Mouse (Mus musculus) 3T3-L1 (cell line): ENCODE data around the gene Zc3h15.
"Not testable (repeated sequence)": the region's sequence is repeated elsewhere in the genome, so short reads cannot be mapped to it uniquely, and the experiment has no call there.

Experiments used
- DNase-seq: peaks from one replicate; pipeline ENCODE4 v3.0.0-alpha.2; 2015; ENCODE audit warnings: low read depth, low spot score

Zc3h15 gene

GRCm38 (mm10) chr2:83674421-83674820, 30.2 kb downstream of the Zc3h15 start:
- no peak for DNase-seq

GRCm38 (mm10) chr2:83674896-83675295, 30.7 kb downstream of the Zc3h15 start:
- no peak for DNase-seq

GRCm38 (mm10) chr2:83675681-83676080, 31.4 kb downstream of the Zc3h15 start:
- DNase-seq, result peak; percentile 53

- DNase-seq, result peak; percentile 77
Observed at GRCm38 (mm10) chr2:83676226-83676870, 32.1 kb downstream of the Zc3h15 start.

GRCm38 (mm10) chr2:83681332-83681731, 37.1 kb downstream of the Zc3h15 start:
- DNase-seq, result no peak

- DNase-seq, result no peak
Observed at GRCm38 (mm10) chr2:83681785-83682184, 37.5 kb downstream of the Zc3h15 start.

- DNase-seq, result no peak
Observed at GRCm38 (mm10) chr2:83682282-83682681, 38.0 kb downstream of the Zc3h15 start.

- no peak for DNase-seq
Observed at GRCm38 (mm10) chr2:83683731-83684519, 39.7 kb downstream of the Zc3h15 start.

GRCm38 (mm10) chr2:83684691-83685090, 40.5 kb downstream of the Zc3h15 start:
- DNase-seq, result no peak

- no peak for DNase-seq
Observed at GRCm38 (mm10) chr2:83690372-83690771, 46.1 kb downstream of the Zc3h15 start.

- DNase-seq, result no peak
Observed at GRCm38 (mm10) chr2:83692651-83693545, 48.7 kb downstream of the Zc3h15 start.

GRCm38 (mm10) chr2:83694061-83694460, 49.8 kb downstream of the Zc3h15 start:
- DNase-seq, result no peak

- no peak for DNase-seq
Observed at GRCm38 (mm10) chr2:83695345-83696247, 51.4 kb downstream of the Zc3h15 start.

- DNase-seq, result no peak
Observed at GRCm38 (mm10) chr2:83698484-83698883, 54.2 kb downstream of the Zc3h15 start.

GRCm38 (mm10) chr2:83699324-83699723, 55.1 kb downstream of the Zc3h15 start:
- DNase-seq, result peak; percentile 31

GRCm38 (mm10) chr2:83700667-83701066, 56.4 kb downstream of the Zc3h15 start:
- DNase-seq, result peak; percentile 78

- DNase-seq, result no peak
Observed at GRCm38 (mm10) chr2:83702411-83702810, 58.2 kb downstream of the Zc3h15 start.

- DNase-seq, result no peak
Observed at GRCm38 (mm10) chr2:83705580-83706158, 61.4 kb downstream of the Zc3h15 start.

- no peak for DNase-seq
Observed at GRCm38 (mm10) chr2:83709896-83710524, 65.8 kb downstream of the Zc3h15 start.

- DNase-seq, result not testable (repeated sequence)
Observed at GRCm38 (mm10) chr2:83713281-83713680, 69.0 kb downstream of the Zc3h15 start.
